Mouse (Mus musculus): ENCODE measurements around the gene A430078G23Rik.

A430078G23Rik gene

GRCm38 (mm10) chr8:3411901-3412301 is 58.7 kb downstream of the A430078G23Rik start:
- peak; percentile 78 for DNase-seq (ENCODE audit: low spot score)

- no peak for DNase-seq (ENCODE audit: low spot score)
Observed at GRCm38 (mm10) chr8:3412816-3413215, 59.6 kb downstream of the A430078G23Rik start.

- no peak for DNase-seq (ENCODE audit: low spot score)
Observed at GRCm38 (mm10) chr8:3414639-3415190, 61.5 kb downstream of the A430078G23Rik start.

GRCm38 (mm10) chr8:3415259-3415658 is 62.0 kb downstream of the A430078G23Rik start:
- DNase-seq (ENCODE audit: low spot score), result no peak

- DNase-seq (ENCODE audit: low spot score), result no peak
Observed at GRCm38 (mm10) chr8:3415661-3416060, 62.4 kb downstream of the A430078G23Rik start.

- DNase-seq (ENCODE audit: low spot score), result no peak
Observed at GRCm38 (mm10) chr8:3416846-3417245, 63.6 kb downstream of the A430078G23Rik start.

GRCm38 (mm10) chr8:3417455-3417854 is 64.2 kb downstream of the A430078G23Rik start:
- peak; percentile 70 for DNase-seq (ENCODE audit: low spot score)

- DNase-seq (ENCODE audit: low spot score), result peak; percentile 74
Observed at GRCm38 (mm10) chr8:3418101-3418500, 64.9 kb downstream of the A430078G23Rik start.

GRCm38 (mm10) chr8:3420105-3420706 is 67.0 kb downstream of the A430078G23Rik start:
- peak; percentile 24 for DNase-seq (ENCODE audit: low spot score)

- DNase-seq (ENCODE audit: low spot score), result no peak
Observed at GRCm38 (mm10) chr8:3421507-3421906, 68.3 kb downstream of the A430078G23Rik start.

- no peak for DNase-seq (ENCODE audit: low spot score)
Observed at GRCm38 (mm10) chr8:3425217-3425616, 72.0 kb downstream of the A430078G23Rik start.

GRCm38 (mm10) chr8:3426211-3426610 is 73.0 kb downstream of the A430078G23Rik start:
- DNase-seq (ENCODE audit: low spot score), result no peak

- DNase-seq (ENCODE audit: low spot score), result no peak
Observed at GRCm38 (mm10) chr8:3428426-3428825, 75.2 kb downstream of the A430078G23Rik start.

GRCm38 (mm10) chr8:3429966-3430365 is 76.8 kb downstream of the A430078G23Rik start:
- peak; percentile 80 for DNase-seq (ENCODE audit: low spot score)

- no peak for DNase-seq (ENCODE audit: low spot score)
Observed at GRCm38 (mm10) chr8:3431113-3431512, 77.9 kb downstream of the A430078G23Rik start.

- DNase-seq (ENCODE audit: low spot score), result no peak
Observed at GRCm38 (mm10) chr8:3436492-3436891, 83.3 kb downstream of the A430078G23Rik start.

GRCm38 (mm10) chr8:3439510-3439909 is 86.3 kb downstream of the A430078G23Rik start:
- DNase-seq (ENCODE audit: low spot score), result peak; percentile 21

Data from adipocyte (in vitro differentiated cells).